Mouse (Mus musculus) mouse trophoblast stem cell (cell line): Measurements from ENCODE around the gene Selplg.
"Not testable (repeated sequence)": the region's sequence is repeated elsewhere in the genome, so short reads cannot be mapped to it uniquely, and the experiment has no call there.

ENCODE experiments used
- in situ Hi-C, 2 experiments: fragments of 300-500 bp; cut with MseI, MboI; formaldehyde crosslinking; loops; 2 replicates in 1 of 2; 3 replicates in 1 of 2; pipeline ENCODE4 v1.15.1; 2025

Gene Selplg

DNA sequence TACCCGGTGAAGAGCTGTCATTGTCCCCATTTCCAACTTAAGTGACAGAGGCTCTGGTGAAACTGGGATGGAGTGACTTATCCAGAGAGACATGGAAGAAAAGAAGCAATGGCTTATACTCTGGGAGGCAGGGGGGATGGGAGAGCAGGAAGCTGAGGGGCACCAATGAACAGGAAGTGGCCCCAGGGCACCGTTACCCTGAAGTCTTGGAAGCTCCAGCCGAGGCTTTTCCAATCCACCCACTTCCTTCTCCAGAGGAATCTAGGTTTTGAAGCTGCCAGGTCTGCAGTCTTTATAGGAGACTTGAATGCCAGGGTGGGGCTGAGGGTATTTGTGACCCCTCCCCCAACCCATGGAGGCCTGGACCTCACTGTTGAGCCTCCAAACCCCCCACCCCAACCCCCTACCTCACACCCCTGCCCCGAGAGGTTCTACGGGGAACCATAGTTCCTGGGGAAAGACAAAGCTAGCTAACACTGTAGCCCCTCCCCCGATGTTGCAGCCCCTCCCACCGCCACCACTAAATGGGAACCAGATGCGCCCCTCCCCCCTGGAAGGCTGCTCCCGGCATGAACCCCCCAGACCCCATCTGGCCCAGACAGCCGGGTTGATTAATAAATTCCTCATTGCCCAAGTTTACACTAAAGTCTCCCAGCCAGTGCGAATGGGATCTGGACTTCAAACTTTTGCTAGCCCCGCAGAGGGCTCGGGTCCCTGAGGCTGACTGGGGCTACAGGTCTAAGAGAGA, 35.9 kb downstream of the Selplg start:
- in situ Hi-C loops, result no loop called here

DNA sequence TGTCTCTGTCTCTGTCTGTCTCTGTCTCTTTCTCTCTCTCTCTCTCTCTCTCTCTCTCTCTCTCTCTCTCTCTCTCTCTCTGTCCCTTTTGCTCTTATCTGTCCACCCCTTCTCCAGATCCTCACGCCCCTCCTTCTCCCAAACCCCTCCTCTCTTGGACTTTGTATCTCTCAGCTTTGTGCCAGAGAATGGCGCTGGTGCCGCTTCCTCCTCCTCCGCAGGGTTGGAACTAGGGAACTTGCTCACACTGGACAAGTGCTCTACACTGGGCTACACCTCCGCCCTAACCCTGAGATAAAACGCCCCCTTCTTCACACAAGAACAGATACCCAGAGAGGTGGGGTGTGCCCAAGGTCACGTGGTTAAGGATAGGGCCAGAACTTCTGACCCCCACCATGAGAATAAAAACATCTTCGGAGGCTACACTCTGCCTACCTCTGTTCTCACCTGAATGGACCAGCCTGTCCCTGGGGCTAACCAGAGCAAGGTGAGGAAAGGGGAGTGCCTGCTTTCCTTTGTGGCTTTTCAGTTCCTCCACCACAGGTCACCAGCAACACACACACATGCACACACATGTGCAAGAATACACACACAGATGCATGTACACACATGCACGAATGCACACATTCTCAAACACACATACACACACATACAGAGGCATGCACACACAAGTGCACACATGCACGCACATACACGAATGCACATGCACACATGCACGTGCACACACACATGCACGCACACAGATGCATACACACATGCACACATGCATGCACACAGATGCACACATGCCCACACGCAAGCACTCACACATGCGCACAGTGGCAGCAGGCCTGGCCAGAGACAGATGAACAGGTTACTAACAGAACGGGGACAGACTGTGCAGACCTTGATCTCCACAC, 41.0 kb downstream of the Selplg start:
- in situ Hi-C loops, result no loop called here

DNA sequence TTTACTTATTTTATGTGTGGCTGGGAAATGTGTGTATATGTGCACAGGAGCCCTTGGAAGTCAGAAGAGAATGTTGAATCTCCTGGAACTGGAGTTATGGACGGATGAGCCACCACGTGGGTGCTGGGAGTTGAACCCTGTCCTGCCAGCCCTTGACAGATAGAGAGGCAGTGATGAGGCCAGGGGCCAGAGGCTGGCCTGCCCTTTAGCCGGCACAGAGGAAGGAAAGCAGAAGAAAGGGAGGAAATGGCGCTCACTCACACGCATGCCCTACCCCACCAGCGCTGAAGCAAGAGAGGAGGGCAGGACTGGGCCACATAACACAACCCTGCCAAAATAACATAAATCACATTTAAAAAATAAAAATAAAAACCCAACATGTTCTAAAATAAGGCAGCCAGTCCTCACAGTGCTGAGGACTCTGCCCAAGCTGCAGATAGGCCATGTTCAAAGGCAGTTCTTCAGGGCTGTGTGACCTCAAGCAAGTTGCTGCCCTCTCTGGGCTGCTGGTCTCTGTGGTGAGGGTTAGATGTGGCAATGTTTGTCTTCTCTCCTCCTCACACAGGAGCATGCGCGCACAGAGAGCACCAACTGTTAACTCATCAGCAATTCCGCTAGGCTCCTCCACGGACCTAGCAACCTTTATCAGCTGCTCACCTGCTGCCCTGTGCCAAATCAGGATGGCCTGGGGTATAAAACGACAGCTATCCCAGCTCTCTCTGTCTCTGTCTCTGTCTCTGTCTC, 41.8 kb downstream of the Selplg start:
- in situ Hi-C loops, result no loop called here

DNA sequence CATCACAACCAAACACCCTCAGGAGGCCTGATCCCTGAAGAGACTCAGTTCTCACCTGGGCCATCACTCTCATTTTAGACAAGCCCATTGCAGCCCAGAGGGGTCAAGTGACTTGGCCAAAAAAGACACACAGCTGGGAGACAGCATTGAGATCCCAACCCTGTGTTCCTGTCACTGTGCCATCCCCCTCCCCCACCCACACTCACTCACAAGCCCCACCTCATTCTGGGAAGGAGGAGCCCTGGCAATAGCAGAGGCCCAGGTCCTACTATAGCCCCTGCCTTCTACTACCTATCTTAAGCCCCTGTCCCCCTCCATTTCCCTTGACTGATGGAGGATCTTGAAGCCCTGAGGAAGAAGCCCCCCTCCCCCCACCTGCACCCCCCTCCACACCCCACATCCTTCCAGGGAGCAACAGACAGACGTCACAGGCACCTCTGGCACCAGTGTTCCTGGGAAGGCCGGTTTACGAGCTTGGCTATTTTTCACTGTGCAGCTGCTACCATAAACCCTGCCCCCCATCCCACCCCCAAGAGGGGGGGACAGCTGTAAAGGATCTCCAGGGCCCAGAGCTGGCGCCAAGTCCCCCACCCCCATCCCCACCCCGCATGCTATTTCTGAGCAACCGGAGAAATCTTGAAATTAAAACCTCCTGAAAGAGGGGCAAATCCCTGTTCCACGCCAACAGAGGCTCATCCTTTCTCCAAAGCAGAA, 43.2 kb downstream of the Selplg start:
- in situ Hi-C loops, result no loop called here

DNA sequence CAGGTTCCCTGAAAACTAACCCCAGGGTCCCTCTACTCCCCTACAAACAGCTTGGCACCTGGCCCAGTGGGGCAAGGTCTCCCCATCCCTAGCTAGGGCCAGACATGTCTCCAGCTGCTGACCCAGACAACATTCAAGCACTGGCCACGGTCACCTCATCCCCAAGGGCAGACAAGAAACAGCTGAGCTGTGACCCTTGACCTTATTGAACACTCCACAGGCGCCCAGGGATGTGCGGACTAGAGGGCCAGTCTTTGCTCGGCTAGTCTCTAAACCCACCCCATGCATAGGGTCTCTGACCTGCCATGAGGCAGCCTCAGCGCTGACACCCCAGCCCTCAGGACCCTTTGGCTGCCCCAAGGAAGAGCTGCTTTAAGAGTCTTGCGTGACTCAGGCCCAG, 43.8 kb downstream of the Selplg start:
- in situ Hi-C loops, result no loop called here

DNA sequence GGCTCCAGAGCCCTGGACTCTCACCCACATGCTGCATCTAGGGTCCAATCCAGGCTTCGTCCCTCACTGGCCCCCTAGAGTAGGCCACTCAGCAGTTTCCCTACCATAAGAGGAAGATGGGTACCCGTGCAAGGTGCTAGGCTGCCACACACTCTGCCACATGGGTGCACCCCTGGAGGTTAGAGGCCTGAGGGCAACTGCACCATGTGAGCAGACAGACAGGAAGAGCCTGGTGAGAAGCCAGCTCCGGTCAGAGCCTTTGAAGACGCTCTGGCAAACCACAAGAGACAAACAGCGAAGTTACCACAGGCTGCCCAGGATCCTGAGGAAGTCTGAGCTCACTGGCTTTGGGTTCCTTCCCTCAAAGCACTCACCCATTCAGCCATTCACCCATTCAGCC, 45.5 kb downstream of the Selplg start:
- in situ Hi-C loops, result no loop called here

DNA sequence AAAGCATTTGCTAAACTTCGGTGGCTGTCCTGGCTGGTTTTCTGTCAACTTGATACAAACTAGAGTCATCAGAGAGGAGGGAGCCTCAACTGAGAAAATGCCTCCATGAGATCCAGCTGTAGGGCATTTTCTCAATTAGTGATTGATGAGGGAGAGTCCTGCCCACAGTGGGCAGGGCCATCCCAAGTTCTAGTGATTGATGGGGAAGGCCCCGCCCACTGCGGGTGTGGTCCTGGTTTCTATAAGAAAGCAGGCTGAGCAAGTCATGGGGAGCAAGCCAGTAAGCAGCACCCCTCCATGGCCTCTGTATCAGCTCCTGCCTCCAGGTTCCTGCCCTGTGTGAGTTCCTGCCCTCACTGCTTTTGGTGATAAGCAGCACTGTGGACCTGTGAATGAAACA, 48.3 kb downstream of the Selplg start:
- in situ Hi-C loops, result not testable (repeated sequence)

DNA sequence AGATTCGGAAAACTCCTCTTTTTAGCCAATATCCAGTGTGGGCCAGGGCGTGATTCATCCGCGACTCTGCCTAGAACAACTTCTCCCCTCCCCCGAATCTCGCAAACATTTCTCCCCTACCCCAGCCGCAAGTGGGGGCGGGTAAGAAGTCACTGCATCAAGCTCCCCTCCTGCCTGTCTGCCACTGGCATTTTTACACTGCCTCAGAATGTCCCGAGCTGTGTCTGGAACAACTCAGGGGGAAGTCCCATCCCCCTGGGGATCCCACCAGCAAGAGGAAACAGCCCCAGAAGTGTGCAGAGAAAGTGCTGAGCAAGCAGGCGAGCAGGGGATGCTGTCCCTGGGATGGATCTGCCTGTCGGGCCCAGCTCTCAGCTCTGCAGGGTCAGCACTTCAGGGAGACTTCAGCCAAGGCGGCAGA, 48.9 kb downstream of the Selplg start:
- in situ Hi-C loops, result no loop called here

DNA sequence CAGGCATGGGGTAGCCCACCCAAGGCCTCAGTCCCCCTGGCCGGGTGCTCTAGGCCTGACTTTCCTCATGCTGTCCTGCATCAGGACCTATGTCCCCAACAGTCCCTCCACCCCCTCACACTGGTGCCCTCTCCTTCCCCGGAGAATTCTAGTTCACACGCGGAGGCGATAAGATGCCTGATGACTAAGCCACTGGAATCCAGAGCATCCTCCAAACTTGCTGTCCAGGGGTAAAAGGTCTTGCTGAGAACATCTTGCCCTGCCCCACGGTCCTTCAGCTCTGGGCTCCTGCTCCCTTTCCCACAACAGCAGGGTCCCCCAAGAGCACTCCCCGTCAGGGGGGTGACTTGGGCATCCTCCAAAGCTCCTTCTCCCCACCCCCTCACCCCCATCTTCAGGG, 49.8 kb downstream of the Selplg start:
- in situ Hi-C loops, result no loop called here

DNA sequence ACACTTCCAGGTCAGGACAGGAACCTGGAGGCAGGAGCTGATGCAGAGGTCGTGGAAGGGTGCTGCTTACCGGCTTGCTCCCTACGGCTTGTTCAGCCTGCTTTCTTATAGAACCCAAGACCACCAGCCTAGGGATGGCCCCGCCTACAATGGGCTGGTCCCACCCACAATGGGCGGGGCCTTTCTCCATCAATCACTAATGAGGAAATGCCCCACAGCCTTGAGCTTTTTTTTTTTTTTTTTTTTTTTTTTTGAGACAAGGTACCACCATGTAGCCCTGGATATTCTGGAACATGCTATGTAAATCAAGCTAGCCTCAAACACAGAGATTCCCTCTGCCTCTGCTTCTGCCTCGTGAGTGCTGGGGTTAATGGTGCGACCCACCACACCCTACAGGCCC, 50.6 kb downstream of the Selplg start:
- in situ Hi-C loops, result no loop called here

DNA sequence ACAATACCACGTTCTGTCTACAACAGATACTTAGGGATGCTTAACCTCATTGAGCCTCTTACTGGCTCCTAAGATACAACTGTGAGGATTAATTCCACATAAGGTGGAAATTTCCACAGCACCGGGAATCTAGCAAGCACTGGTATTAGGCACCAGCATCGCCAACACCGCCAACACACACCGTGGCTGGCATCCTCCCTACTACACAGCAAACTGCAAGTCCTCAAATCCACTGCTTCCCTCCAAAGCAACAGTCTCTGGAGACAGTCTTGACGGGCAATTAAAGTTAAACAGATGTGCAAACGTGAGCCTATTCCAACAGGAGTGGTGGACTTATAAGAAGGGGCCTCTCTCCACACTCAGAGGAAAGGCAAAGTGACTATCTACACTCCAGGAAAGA, 51.2 kb downstream of the Selplg start:
- in situ Hi-C loops, result no loop called here

DNA sequence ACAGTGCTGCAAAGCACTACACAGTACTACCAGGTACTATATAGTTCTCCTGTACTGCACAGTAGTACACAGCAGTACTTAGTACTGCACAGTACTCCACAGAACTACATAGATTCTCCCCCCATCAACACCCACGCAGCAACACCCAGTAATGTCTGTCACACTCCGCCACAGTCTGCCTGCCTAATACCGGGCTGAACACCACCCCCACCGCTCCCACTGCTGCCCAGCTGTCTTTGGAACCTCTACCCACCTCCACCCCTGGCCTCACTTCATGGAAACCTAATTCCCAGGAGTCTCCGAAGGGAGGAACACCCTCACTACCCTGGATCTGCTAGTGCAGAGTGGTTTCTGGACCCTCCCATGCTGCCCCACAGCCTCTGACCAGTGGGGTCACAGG, 51.7 kb downstream of the Selplg start:
- in situ Hi-C loops, result no loop called here

DNA sequence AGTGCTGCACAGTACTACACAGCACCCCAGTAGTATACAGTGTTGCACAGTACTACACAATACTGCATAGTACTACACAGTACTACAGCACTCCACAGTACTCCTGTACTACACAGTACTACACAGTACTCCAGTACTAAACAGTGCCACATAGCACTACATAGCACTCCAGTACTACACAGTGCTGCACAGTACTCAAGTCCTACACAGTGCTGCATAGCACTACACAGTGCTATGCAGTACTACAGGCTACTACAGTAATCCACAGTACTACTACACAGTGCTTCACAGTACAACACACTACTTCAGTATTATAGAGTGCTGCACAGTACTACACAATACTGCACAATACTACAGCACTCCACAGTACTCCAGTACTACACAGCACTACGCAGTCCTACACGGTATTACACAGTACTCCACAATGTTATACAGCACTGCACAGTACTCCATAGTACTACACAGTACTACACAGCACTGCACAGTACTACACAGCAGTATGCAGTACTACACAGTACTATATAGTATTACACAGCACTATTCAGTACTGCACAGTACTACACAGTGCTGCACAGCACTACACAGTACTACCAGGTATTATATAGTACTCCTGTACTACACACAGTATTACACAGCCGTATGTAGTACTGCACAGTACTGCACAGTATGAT, 52.2 kb downstream of the Selplg start:
- in situ Hi-C loops, result no loop called here

DNA sequence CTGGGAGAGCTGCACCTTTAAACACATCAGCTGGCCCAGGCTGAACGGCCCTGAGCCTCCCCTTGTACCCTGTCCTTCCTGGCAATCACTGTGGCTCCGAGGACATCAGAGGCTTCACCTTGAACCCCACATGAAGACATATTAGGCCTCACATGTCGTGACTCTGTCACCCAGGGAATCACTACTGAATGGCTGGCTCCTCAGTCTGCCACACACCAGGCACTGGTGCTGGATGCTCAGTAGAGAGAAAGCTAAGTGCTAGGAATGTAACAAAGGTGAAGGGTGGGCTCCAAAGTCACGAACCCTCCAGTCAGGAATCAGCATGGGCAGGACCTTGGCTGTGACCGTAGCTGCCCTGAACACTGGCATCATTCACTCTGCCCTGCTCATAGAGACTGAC, 52.9 kb downstream of the Selplg start:
- in situ Hi-C loops, result loop anchor here in 1 of 2 experiments (5.0 kb wide), 1 partner anchor 33 kb away; no protein-coding TSS in a partner anchor

DNA sequence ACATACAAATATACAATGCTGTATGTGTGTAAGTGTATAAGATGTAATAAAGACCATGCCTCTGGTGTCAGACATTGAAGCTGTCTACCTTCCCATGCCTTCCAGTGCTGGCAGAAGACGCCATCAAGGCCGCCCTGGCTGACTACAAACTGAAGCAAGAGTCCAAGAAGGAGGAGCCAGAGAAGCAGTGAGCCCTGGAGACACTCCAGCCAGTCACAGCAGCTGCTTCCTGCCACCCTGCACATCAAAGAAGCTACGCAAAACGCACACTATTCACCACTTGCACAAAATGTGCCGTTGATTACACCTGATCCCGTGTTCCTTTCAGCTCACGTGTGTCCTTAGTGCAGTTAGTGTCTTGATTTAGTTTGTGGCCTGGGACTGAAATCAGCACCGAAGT, 54.7 kb downstream of the Selplg start:
- in situ Hi-C loops, result loop anchor here in 1 of 2 experiments (5.0 kb wide), 1 partner anchor 35 kb away; no protein-coding TSS in a partner anchor

DNA sequence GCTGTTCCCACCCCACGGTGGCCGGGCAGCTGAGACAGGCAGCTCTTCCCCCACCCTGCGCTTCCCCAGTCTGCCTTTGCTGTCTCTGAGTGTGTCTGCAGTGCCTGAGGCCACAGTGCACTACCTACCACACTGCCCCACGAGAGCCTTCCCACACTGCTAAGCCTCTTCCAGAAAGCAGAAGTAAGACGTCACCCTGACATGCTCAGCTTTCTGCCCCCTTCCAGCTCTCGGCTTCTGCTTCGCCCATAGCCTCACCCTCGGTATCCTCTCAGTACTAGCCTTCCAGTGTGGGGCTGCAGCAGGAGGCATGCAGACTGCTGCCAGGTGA, 55.6 kb downstream of the Selplg start:
- in situ Hi-C loops, result loop anchor here in 1 of 2 experiments (5.0 kb wide), 1 partner anchor 35 kb away; no protein-coding TSS in a partner anchor

DNA sequence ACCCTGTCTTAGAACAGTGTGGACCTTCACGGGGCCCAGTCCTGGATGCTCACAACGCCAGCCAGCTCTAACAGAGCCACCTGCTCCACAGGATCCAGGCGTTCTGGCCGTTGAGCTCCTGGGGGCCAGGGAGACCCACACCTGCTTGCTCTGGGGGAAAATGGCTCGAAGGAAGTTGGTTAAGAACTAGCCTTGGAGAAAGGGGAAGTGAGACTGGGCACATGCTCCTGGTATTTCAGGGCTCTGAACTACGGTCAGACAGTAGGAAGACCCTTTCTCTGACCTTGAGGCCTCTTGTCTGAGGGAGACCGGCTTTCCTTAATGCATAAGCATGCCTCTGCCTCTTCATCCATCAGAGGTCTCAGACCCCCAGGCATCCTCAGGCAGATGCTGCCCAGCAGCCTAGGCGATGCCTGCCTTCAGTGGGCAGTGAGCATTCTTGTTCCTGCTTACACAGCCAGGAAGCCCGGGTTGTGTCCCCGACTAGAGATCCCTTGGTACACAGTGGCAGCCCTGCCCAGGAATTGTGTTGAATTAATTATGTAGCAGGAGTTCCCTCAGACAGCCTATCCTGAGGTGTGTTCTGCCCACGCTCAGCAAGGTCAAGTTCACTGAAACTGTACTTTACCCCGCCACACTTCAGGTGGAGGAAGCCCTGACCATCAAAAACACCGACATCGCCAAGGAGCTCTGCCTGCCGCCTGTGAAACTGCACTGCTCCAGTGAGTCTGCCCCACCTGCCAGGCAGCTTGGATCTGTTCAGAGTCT, 56.1 kb downstream of the Selplg start:
- in situ Hi-C loops, result loop anchor here in 1 of 2 experiments (5.0 kb wide), 1 partner anchor 36 kb away; no protein-coding TSS in a partner anchor

DNA sequence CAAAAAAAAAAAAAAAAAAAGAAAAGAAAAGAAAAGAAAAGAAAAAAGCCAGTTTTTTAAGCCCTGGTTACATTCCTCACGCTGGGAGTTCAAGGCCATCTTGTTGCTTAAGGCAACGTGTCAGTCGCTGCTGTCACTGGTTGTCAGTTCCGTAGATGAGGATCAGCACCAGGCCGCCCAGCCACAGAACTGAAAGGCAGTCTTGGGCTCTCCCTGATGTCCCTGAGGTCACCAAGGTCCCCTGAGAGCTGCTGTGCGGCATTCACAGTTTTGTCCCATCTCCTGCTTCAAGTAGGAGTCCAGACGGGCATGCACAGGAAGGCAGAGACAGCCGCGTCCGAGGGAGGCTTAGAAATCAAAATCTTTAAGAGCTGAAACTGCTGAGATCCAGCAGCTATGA, 56.9 kb downstream of the Selplg start:
- in situ Hi-C loops, result loop anchor here in 1 of 2 experiments (5.0 kb wide), 1 partner anchor 37 kb away; no protein-coding TSS in a partner anchor

DNA sequence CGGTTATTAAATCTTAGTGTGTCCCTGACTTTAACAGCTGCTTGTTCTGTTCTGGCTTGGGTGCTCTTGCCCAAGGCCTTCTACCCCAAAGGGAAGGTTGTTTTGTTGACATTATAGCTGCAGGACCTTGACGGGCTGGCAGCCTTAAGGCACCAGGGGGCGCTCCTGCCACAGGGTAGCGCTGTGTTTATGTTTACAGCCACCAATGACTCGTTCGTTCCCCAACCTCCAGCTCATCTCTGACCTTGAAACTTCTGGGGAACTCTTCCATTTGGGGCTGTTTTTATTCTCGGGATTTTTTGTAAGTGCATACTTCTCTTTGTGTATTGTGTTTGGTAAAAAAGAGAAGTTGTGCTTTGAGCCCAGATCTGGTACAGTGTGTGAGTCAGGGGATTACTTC, 58.8 kb downstream of the Selplg start:
- in situ Hi-C loops, result loop anchor here in 1 of 2 experiments (5.0 kb wide), 1 partner anchor 34 kb away; no protein-coding TSS in a partner anchor
